Mouse (Mus musculus): ENCODE measurements around the gene Hspg2.
"Not testable (repeated sequence)": the region's sequence is repeated elsewhere in the genome, so short reads cannot be mapped to it uniquely, and the experiment has no call there.

Gene Hspg2

GRCm38 (mm10) chr4:137468260-137469080 is at the start of gene Hspg2:
TSS of gene Hspg2 (plus strand) at chr4:137468769.
- DNase-seq (ENCODE audit: low spot score) = peak; percentile 99

GRCm38 (mm10) chr4:137430502-137430901 is 38.1 kb upstream of the Hspg2 start, which contains the start of gene Cela3b:
TSS of gene Cela3b (minus strand) at chr4:137430540.
- no peak for DNase-seq (ENCODE audit: low spot score)

GRCm38 (mm10) chr4:137432700-137433550 is 35.6 kb upstream of the Hspg2 start:
- not testable (repeated sequence) for DNase-seq (ENCODE audit: low spot score)

- DNase-seq (ENCODE audit: low spot score) = no peak
These were observed 31.4 kb upstream of the Hspg2 start for GRCm38 (mm10) chr4:137436979-137437669.

- DNase-seq (ENCODE audit: low spot score) = no peak
These were observed 29.7 kb upstream of the Hspg2 start for GRCm38 (mm10) chr4:137438842-137439241.

GRCm38 (mm10) chr4:137441332-137441731 is 27.2 kb upstream of the Hspg2 start:
- no peak for DNase-seq (ENCODE audit: low spot score)

- DNase-seq (ENCODE audit: low spot score) = peak; percentile 53
These were observed 24.9 kb upstream of the Hspg2 start for GRCm38 (mm10) chr4:137443625-137444024.

GRCm38 (mm10) chr4:137445881-137446280 is 22.7 kb upstream of the Hspg2 start:
- no peak for DNase-seq (ENCODE audit: low spot score)

- DNase-seq (ENCODE audit: low spot score) = no peak
These were observed 21.0 kb upstream of the Hspg2 start for GRCm38 (mm10) chr4:137447363-137448196.

- DNase-seq (ENCODE audit: low spot score) = no peak
These were observed 20.4 kb upstream of the Hspg2 start for GRCm38 (mm10) chr4:137448197-137448596.

- no peak for DNase-seq (ENCODE audit: low spot score)
These were observed 19.9 kb upstream of the Hspg2 start for GRCm38 (mm10) chr4:137448641-137449040.

GRCm38 (mm10) chr4:137449132-137449531 is 19.4 kb upstream of the Hspg2 start:
- DNase-seq (ENCODE audit: low spot score) = no peak

GRCm38 (mm10) chr4:137449715-137450114 is 18.9 kb upstream of the Hspg2 start:
- DNase-seq (ENCODE audit: low spot score) = no peak

- DNase-seq (ENCODE audit: low spot score) = no peak
These were observed 16.4 kb upstream of the Hspg2 start for GRCm38 (mm10) chr4:137452190-137452589.

GRCm38 (mm10) chr4:137453234-137453767 is 15.3 kb upstream of the Hspg2 start, which contains the start of gene 1700013G24Rik:
TSS of gene 1700013G24Rik (plus strand) at chr4:137453284.
- DNase-seq (ENCODE audit: low spot score) = no peak

GRCm38 (mm10) chr4:137454582-137454981 is 14.0 kb upstream of the Hspg2 start:
- DNase-seq (ENCODE audit: low spot score) = no peak

GRCm38 (mm10) chr4:137456581-137456980 is 12.0 kb upstream of the Hspg2 start:
- no peak for DNase-seq (ENCODE audit: low spot score)

- no peak for DNase-seq (ENCODE audit: low spot score)
These were observed 11.3 kb upstream of the Hspg2 start for GRCm38 (mm10) chr4:137457292-137457691.

- no peak for DNase-seq (ENCODE audit: low spot score)
These were observed 10.3 kb upstream of the Hspg2 start for GRCm38 (mm10) chr4:137458310-137458709.

- no peak for DNase-seq (ENCODE audit: low spot score)
These were observed 9.7 kb upstream of the Hspg2 start for GRCm38 (mm10) chr4:137458861-137459260.

GRCm38 (mm10) chr4:137460676-137461075 is 7.9 kb upstream of the Hspg2 start:
- DNase-seq (ENCODE audit: low spot score) = no peak

Data from yolk sac, embryonic 10.5 days (tissue).